Mouse (Mus musculus) testis, adult 2 months (tissue): ENCODE measurements around the gene Lyst.

Source experiments
- CTCF ChIP-seq: fragments of 200-500 bp; IDR thresholded peaks from 2 replicates; pipeline ENCODE4 v1.5.1; 2012; ENCODE audit warnings: low read depth, mild to moderate bottlenecking, inconsistent platforms, low read length, moderate library complexity; ENCODE audit not compliant: control insufficient read depth, insufficient read depth, insufficient replicate concordance
- POLR2A ChIP-seq: fragments of 200-500 bp; IDR thresholded peaks from 2 replicates; pipeline ENCODE4 v1.6.1; 2012; ENCODE audit warnings: low read depth, mild to moderate bottlenecking, inconsistent platforms, low read length, moderate library complexity; ENCODE audit not compliant: control insufficient read depth

- no peak for TF ChIP-seq CTCF
- TF ChIP-seq POLR2A = no peak
Observed at GRCm38 (mm10) chr13:13583473-13583872, 6.7 kb upstream of the Lyst start.
